Comparison of ENCODE assay signal across 15 mouse cellular contexts in the genomic region with DNA sequence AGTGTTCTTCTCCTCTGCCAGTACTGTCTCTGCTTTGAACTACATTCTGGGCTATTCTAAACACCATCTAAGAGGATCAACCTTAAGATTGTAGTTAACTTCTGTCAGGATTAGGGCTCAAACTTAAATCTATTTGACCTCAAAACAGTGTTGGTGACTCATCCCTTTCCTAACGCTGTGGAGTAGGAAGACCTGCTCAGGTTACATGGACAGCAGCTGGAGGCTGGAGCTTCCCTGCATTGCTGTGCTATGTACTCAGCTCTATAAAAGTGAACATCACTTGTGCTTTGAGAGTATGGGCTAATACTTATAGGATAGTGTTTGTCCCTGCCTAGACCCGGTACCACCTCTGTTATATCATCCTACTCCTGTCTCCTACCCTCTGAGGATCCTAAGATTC.
"Had no signal": no experiment of that assay in that cellular context is flagged by ENCODE, and none has a peak within 500 bp of the region (broad histone marks: within the 10 kb centered on the region; RNA-seq: fewer than 3 reads in every experiment).

No protein-coding gene starts in this region.

- ATAC-seq: midbrain, embryonic 16.5 days had no signal

- DNase-seq: lung, adult 18-20 months; lung, embryonic 14.5 days; lung, postnatal 10 days; lung, postnatal 4 days; midbrain, embryonic 14.5 days; right cerebral cortex, postnatal 14 days; thymus, adult 2 months; thymus, postnatal 25 days; thymus, postnatal 4 days had no signal

- H3K4me2 ChIP-seq: lung, embryonic 14.5 days; midbrain, embryonic 12.5 days; neural tube, embryonic 12.5 days; stomach, embryonic 15.5 days had no signal

- H3K9ac ChIP-seq: lung, embryonic 14.5 days; midbrain, embryonic 12.5 days; neural tube, embryonic 12.5 days; stomach, embryonic 15.5 days had no signal

- H3K36me3 ChIP-seq: midbrain, embryonic 10.5 days; midbrain, embryonic 12.5 days; neural tube, embryonic 12.5 days; stomach, embryonic 15.5 days had no signal

- H3K27me3 ChIP-seq: midbrain, embryonic 12.5 days; neural tube, embryonic 12.5 days; stomach, embryonic 15.5 days had no signal

- H3K9me3 ChIP-seq: midbrain, embryonic 10.5 days; midbrain, embryonic 12.5 days; stomach, embryonic 15.5 days had no signal

- H3K4me3 ChIP-seq: midbrain, embryonic 10.5 days; midbrain, embryonic 12.5 days; neural tube, embryonic 12.5 days; stomach, embryonic 15.5 days had no signal

- H3K27ac ChIP-seq: midbrain, embryonic 10.5 days; midbrain, embryonic 12.5 days; neural tube, embryonic 12.5 days; stomach, embryonic 15.5 days; stomach, postnatal 0 days had no signal

- H3K4me1 ChIP-seq: midbrain, embryonic 10.5 days; midbrain, embryonic 12.5 days; neural tube, embryonic 12.5 days; stomach, embryonic 15.5 days had no signal
